Mouse (Mus musculus) cerebral cortex, adult 2 months (tissue): ENCODE data around the gene Pigf.

ENCODE experiments used
- WGBS: fragments of 180-500 bp; shearing (Covaris S2); methylation state at CpG from one replicate; pipeline ENCODE4 v1.1.7; 2018; 5-methylcytosine and 5-hydroxymethylcytosine counted together

Gene Pigf

GRCm38 (mm10) chr17:87025269-87025949 lies at the start of gene Pigf, which contains the start of gene Cript:
Pigf (minus strand) TSS chr17:87025406.
Cript (plus strand) TSS chr17:87025550.
- WGBS = under 1% methylated on average over 43 of the region's 43 CpGs

DNA sequence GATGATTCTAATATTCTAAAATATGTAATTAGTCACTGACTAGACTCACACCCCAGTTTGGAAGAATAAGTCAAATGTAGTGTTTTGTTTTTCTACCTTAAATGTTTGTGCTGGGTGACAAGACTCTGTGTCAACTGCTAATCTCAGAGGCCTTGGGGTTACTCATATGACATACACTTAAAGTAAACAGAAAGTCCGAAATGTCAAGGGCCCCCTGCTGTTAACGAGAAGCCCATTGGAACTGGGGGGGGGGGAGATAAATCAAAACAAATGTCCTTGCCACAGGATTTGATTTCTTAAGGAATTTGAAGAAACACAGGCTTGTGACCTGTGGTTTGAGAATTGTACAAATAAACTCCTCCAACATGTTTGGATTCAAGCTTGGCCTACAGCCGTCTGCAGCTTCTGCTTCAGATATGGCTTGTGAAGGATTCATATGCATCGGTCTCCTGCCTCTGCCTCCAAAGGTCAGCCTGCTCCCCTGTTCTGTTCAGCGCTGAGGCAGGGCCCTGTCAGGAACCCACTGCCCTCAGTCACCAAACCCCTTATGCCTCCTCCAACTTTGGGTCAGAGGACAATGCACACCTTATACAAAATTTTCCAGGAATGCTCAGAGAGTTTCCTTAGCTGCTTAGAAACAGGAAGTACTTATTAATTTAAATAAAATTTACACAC lies 47.7 kb upstream of the Pigf start:
- WGBS = 81% methylated on average over 5 of the region's 5 CpGs

GRCm38 (mm10) chr17:87072183-87072582 lies 47.0 kb upstream of the Pigf start:
- 100% methylated on average over 1 of the region's 1 CpGs for WGBS

DNA sequence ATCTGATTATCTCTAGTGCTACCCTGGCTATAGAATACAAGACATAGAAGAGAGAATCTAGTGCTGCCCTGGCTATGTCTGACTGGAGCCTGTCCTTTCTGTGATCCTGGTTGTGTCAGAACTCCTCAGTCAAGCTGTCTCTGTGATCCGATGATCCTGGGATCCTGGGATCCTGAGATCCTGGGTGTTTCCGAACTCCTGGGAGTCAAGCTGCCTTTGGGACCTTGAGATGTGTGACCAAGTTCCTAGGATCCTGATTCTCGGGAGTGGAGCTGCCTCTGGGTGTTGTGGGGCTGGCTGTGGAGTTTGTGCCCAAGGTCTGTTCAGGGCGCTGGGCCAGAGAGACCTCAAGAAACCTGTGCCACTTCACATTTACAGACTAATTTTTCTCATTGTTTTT lies 43.8 kb upstream of the Pigf start:
- 97% methylated on average over 4 of the region's 4 CpGs for WGBS

DNA sequence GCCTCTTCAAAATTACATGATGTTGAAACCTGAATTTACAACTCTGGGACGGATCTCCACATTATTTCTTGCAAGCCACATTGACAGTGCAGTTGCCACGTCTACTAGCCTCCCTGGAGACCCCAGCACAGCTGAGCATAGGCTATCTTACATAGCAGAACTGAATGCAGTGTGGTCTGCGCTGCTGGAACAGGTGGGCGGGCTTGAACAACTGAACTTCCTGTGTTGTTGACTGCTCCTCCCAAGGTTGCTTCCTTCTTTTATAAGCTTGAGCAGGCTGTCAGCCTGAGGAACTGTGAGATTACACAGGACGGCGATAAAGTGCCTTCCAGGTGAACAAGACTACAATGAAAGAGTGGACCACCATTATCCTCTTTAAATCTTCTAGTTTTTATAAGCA lies 38.8 kb upstream of the Pigf start:
- WGBS = 74% methylated on average over 6 of the region's 6 CpGs

- WGBS = 76% methylated on average over 7 of the region's 7 CpGs
These were observed 38.3 kb upstream of the Pigf start for GRCm38 (mm10) chr17:87063461-87063860.

GRCm38 (mm10) chr17:87062639-87063038 lies 37.4 kb upstream of the Pigf start:
- WGBS = 77% methylated on average over 9 of the region's 9 CpGs

DNA sequence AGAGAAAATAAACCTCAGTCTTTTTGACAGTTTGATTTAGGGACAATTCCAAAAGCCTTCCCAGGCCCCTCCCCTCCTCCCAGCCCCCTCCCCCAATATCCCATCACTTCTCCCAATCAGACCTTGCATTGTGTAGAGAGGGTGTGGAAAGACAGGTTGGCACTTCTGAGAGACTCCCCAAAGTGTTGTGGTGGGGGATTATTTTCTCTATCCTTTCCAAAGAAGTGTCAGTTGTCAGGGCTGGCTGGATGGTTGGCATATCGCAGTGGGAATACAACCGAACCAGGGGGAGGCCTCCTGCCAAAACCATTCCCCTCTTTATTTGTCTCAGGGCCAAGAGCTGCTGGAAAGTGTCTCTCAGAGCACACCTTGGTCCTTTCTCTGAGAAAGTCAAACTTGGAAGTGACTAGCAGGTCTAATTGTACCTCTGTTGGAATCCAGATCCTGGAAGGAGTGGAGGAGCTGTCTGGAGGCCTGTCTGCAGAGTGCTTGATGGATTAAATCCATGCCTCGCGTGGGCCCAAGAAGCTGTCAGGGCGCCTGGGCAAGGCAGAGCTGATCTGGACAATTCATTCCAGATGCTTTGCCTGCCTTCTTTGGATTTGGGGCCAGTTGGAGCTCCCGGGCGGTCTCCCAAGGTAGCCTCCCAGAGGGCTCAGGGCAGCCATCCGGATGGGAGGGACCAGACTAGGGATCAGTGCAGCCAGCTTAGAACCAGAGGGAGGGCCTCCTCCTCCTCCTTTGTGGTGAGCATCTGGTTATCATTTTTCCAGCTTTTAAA lies 32.5 kb upstream of the Pigf start:
- 71% methylated on average over 8 of the region's 8 CpGs for WGBS

GRCm38 (mm10) chr17:87056761-87057160 lies 31.6 kb upstream of the Pigf start:
- WGBS = 94% methylated on average over 7 of the region's 7 CpGs

GRCm38 (mm10) chr17:87055663-87056062 lies 30.5 kb upstream of the Pigf start:
- 24% methylated on average over 1 of the region's 1 CpGs for WGBS

DNA sequence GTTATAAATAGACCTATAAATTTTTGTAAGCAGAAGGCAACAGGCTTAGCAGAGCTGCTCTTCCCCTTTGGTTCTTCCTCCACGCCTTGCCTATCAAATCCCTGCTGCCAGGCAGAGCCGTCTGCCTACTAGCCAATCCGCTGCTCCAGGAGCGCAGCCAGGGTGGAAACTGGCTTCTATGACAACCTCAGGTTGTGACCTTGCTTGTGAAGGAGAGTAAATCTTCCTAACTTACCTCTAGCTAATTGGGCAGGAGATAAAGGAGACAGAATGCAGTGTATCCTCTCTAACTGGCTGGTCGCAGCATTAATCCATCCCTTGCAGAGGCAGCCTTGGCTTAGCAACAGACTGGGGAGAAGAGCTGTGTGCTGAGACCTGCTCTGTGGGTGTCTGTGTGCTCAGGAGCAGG lies 29.8 kb upstream of the Pigf start:
- WGBS = 33% methylated on average over 5 of the region's 5 CpGs

GRCm38 (mm10) chr17:87053921-87054320 lies 28.7 kb upstream of the Pigf start:
- 80% methylated on average over 5 of the region's 5 CpGs for WGBS

DNA sequence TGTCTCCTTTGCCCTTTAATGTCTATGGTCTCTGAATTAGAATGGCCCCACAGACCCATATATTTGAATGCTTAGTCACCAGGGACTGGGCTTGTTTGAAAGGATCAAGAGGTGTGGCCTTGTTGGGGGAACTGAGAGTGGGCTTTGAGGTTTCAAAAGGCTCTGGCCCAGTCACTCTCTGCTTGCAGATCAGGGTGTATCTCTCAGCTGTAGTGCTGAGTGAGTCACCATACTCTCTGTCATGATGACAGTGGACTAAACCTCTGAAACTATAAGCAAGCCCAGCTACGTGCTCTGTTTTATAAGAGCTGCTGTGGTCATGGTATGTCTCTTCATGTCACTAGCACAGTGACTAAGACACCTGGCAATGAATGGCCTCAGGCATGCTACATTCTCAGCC lies 27.2 kb upstream of the Pigf start:
- 97% methylated on average over 1 of the region's 1 CpGs for WGBS

DNA sequence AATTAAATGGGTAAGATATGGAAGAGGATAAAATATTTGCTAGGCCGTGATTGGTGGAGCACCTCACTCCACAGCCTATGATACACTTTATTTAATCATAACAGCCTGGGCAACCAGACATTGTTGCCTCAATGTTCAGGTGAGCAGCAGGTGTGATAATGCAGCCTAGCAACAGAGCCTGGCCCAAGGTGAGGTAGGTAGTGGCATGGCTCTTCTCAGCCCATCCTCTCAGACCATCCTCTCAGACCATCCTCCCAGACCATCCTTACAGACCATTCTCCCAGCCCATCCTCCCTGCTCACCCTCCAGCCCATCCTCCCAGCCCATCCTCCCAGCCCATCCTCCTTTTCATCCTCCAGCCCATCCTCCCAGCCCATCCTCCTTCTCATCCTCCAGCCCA lies 26.4 kb upstream of the Pigf start:
- WGBS = 92% methylated on average over 1 of the region's 1 CpGs

DNA sequence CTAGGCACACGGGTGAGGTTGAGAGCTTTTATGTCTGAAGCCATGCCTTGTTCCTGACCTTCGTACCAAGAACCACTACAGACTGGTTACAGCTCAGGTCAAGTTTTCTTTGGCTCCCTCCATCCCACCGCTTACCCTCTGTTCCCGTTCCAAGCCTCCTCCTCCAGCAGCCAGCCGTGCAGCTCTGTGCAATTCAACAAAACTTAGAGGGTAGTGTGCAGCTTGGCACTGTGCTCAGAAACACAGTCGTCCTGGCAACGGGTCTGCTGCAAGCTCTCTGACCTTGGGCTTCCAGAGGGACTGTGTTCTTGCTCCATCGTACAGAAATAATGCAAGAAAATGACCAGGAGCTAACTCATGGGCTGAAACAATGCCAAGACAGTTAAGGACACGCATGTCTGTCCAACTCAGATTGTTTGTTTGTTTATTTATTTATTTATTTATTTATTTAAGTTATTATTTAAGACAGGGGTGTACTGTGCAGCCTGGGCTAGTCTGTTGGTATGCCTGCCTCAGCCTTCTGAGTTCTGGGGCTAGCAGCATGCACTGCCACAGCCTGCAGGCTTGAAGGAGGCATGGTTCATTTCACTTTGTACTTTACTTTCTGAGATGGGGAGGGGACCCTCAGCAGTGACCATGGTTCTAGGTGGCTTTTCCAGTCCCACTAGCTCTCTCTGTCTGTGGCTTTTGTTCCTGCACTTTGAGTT lies 25.4 kb upstream of the Pigf start:
- 31% methylated on average over 9 of the region's 9 CpGs for WGBS

DNA sequence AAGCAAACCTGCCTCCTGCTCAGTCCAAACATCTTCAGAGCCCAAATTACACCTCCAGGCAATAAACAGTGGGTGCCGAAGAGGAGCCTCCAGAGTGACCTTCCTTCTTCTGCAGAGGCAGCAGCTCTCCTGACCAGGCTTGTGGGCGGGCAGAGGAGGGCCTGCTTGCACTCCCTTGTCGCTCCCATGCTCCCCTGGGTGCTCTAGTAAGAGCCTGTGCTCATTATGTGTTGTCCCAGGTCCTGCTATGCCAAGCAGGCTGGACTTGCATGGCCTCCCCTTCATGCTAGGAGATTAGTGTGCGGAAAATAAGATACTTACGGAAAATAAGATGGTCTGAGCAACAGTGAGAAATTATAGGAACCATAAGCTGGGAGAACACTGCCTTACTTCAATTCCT lies 24.5 kb upstream of the Pigf start:
- WGBS = 75% methylated on average over 5 of the region's 5 CpGs

DNA sequence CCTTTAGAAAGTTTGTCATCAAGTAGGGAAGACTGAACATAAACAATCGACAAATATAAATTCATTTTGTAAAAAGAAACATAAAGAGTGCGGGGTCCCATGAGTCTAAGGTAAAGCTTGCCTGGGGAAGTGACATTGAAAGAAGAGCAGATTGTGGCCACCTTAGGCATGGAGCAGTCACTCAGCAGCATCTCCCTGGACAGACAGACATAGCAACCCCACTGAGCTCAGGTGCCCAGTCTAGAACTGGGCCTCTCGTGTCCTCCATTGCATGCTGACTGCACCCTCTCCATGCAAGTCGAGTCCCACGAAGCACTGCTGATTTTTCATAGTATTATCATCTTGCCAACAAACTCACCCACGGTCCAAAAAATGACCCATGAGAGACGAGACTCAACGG lies 19.6 kb upstream of the Pigf start:
- 80% methylated on average over 8 of the region's 8 CpGs for whole genome bisulfite sequencing

GRCm38 (mm10) chr17:87044364-87044763 lies 19.2 kb upstream of the Pigf start:
- 2% methylated on average over 15 of the region's 15 CpGs for WGBS

GRCm38 (mm10) chr17:87041739-87042138 lies 16.5 kb upstream of the Pigf start:
- WGBS = 51% methylated on average over 19 of the region's 19 CpGs

GRCm38 (mm10) chr17:87038496-87038895 lies 13.3 kb upstream of the Pigf start:
- 51% methylated on average over 5 of the region's 5 CpGs for WGBS

GRCm38 (mm10) chr17:87036141-87037073 lies 11.2 kb upstream of the Pigf start:
- WGBS = 62% methylated on average over 10 of the region's 10 CpGs
